Mouse (Mus musculus) limb, embryonic 15.5 days (tissue): ENCODE measurements at regions not wholly inside any gene's neighbourhood (a gene's known extent, or its start where the extent isn't known, plus 50 kb on each side); places are given as distances from the start of the nearest gene placed in this dataset.
A peak's percentile ranks its signal among the peaks of the same experiment; 100 is the strongest.

Source experiments
- ATAC-seq: fragments of 200-750 bp; cut with Nextera tagmentation; 2 replicates; pipeline ENCODE4 v1.8.0; 2017; ENCODE audit warnings: low read depth, moderate TSS enrichment; ENCODE audit not compliant: insufficient number of reproducible peaks, low FRiP score, low TSS enrichment
- H3K27ac ChIP-seq: fragments of 300-500 bp; sonication (generic); 2 replicates; pipeline ENCODE4 v1.5.1; 2015; ENCODE audit warnings: moderate library complexity, mild to moderate bottlenecking, inconsistent platforms
- H3K27me3 ChIP-seq: fragments of 300-500 bp; sonication (generic); 2 replicates; pipeline ENCODE4 v1.6.1; 2015; ENCODE audit warnings: inconsistent platforms
- H3K36me3 ChIP-seq: fragments of 300-500 bp; sonication (generic); 2 replicates; pipeline ENCODE4 v1.6.1; 2015; ENCODE audit warnings: inconsistent platforms
- H3K4me1 ChIP-seq: fragments of 300-500 bp; sonication (generic); 2 replicates; pipeline ENCODE4 v1.6.1; 2015; ENCODE audit warnings: inconsistent platforms
- H3K4me2 ChIP-seq: fragments of 300-500 bp; sonication (generic); 2 replicates; pipeline ENCODE4 v1.6.1; 2015; ENCODE audit warnings: mild to moderate bottlenecking, inconsistent platforms
- H3K4me3 ChIP-seq: fragments of 300-500 bp; sonication (generic); 2 replicates; pipeline ENCODE4 v1.5.1; 2015; ENCODE audit warnings: mild to moderate bottlenecking, inconsistent platforms
- H3K9ac ChIP-seq: fragments of 300-500 bp; sonication (generic); 2 replicates; pipeline ENCODE4 v1.6.1; 2015; ENCODE audit warnings: inconsistent platforms
- H3K9me3 ChIP-seq: fragments of 300-500 bp; sonication (generic); 2 replicates; pipeline ENCODE4 v1.6.1; 2016; ENCODE audit warnings: inconsistent platforms
- WGBS: fragments of 180-500 bp; shearing (Covaris S2); methylation state at CpG from one replicate; pipeline ENCODE4 v1.1.7; 2015; 5-methylcytosine and 5-hydroxymethylcytosine counted together

DNA sequence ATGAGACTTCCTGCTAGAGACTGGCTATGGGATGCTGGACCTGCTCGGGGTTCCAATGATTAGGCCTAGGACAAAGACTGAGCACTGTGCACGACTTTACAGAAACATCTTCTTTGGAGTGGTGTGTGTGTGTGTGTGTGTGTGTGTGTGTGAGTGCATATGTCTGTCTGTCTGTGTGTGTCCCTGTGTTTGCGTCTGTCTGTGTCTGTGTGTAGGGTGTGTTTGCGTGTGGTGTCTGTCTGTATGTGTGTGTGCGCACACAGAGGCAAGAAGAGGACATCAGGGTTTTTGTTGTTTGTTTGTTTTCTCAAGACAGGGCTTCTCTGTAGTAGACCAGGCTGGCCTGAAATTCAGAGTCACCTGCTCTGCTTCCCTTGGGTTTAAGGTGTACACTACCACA lies 51.9 kb upstream of the Slco4a1 start:
- no peaks in the 10 kb centered on the region for H3K9me3 ChIP-seq
- H3K27me3 ChIP-seq: no peaks in the 10 kb centered on the region
- H3K4me2 ChIP-seq: no peak overlapping the region
- no peak overlapping the region for H3K27ac ChIP-seq
- H3K4me1 ChIP-seq: no peaks in the 10 kb centered on the region
- H3K9ac ChIP-seq: no peak overlapping the region
- no peak overlapping the region for H3K4me3 ChIP-seq
- no peaks in the 10 kb centered on the region for H3K36me3 ChIP-seq
- no peak for ATAC-seq
- WGBS: 84% methylated on average over 5 of the region's 5 CpGs

DNA sequence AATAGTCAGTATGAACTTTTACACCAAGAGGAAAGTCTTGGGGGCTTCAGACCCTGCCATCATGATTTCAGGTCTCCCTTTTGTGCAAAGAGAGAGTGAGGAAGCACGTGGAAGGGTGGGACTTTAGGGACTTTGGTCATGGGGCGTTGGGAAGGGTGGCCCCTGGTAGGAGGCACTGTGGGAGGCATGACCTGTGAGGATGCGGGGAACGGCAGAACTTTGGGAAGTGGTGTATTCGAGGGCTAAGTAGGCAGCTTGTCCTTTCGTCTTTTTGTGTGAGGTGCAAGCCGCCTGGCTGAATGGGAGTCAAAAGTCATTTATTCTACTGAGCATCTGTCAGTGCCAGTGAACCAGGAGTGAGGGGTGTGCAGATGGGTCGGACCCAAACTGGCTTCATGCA lies 52.4 kb upstream of the Slco4a1 start:
- no peak overlapping the region for H3K27ac ChIP-seq
- H3K4me3 ChIP-seq: no peak overlapping the region
- H3K4me2 ChIP-seq: no peak overlapping the region
- H3K9ac ChIP-seq: no peak overlapping the region
- no peaks in the 10 kb centered on the region for H3K4me1 ChIP-seq
- WGBS: 64% methylated on average over 8 of the region's 8 CpGs
- H3K9me3 ChIP-seq: no peaks in the 10 kb centered on the region
- H3K27me3 ChIP-seq: no peaks in the 10 kb centered on the region
- no peaks in the 10 kb centered on the region for H3K36me3 ChIP-seq
- ATAC-seq: no peak

DNA sequence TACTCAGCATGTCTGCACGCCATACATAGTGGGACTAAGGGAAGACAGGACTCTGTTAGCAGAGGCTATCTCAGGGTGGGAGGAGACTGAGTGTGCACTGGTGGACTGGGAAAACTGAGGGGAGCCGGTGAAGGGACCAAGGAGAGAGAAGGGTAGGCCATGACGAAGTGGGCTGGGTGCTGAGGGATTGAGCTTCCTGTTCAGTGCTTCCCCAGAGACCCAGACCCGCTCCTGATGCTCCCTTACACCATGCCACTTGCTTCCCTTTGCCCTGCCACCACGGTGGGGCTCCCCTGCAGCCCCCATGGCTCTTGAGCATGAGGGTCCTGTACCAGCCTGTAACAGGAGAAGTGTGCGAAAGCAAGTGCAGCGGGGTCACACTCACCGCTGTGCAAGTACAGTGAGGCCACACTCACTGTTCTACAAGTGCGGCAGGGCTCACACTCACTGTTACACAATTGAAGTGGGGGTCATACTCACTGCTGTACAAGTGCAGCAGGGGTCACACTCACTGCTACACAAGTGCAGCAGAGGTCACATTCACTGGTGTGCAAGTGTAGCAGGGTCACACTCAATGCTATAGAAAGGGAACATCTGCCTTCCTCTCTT lies 53.1 kb upstream of the Slco4a1 start:
- no peaks in the 10 kb centered on the region for H3K27me3 ChIP-seq
- 74% methylated on average over 9 of the region's 9 CpGs for WGBS
- ATAC-seq: no peak

GRCm38 (mm10) chr2:180402433-180402832 lies 53.6 kb upstream of the Slco4a1 start:
- Histone ChIP-seq H3K4me3 (no peak overlapping the region), H3K4me2 (no peak overlapping the region), H3K9ac (no peak overlapping the region), H3K4me1 (no peaks in the 10 kb centered on the region), H3K27ac (no peak overlapping the region), H3K9me3 (no peaks in the 10 kb centered on the region), H3K36me3 (no peaks in the 10 kb centered on the region), H3K27me3 (no peaks in the 10 kb centered on the region)
- 77% methylated on average over 4 of the region's 4 CpGs for WGBS
- no peak for ATAC-seq

More for the DNA sequence above, 53.1 kb upstream of the Slco4a1 start:
- no peaks in the 10 kb centered on the region for H3K9me3 ChIP-seq
- H3K4me1 ChIP-seq: no peaks in the 10 kb centered on the region
- H3K27ac ChIP-seq: no peak overlapping the region
- no peak overlapping the region for H3K4me2 ChIP-seq
- H3K36me3 ChIP-seq: no peaks in the 10 kb centered on the region
- H3K4me3 ChIP-seq: no peak overlapping the region
- no peak overlapping the region for H3K9ac ChIP-seq

DNA sequence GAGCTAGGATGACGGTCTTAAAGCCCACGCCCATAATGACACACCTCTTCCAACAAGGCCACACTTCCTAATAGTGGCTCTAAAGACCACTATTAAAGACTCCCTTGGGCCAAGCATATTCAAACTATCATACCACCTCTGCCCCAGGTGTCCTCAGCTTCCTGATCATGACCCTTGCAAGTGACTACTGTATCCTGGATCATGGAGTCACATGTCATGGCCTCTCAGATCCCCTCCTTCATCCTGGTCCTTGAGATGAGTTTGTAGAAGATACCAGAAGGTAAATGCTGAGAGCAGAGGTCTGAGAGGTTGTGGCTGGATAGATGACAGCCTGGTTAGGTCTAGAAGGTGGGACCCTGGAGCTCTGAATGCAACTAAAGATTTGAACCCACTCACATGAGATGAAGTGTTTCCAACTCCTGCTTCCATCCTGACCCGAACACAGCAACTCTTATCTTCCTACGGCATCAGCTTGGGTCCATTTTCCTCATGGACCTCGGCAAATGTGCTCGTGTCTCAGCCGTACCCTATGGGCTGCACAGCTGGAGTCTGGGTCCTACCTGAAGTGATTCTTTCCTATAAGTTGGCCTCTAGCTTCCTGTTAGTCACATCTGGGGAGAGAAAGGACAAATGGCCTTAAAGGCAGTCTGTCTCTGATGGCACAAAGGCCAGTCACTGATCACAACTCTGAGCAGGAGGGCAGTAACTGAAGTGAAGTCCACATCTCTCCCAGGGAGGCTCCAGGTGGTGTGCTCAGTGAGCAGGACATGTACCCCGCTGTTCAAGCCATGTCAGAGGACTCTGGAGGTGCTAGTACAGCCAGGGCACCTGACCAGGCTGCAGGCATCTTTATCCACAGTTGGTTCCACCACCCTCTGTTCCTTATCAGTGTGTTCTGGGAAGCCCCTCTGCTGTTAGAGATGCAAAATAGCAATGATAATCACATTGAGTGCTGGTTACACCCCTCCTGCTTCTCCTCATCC lies 54.3 kb upstream of the Slco4a1 start:
- Histone ChIP-seq H3K4me3 (no peak overlapping the region), H3K9ac (no peak overlapping the region), H3K27me3 (no peaks in the 10 kb centered on the region), H3K9me3 (no peaks in the 10 kb centered on the region), H3K27ac (no peak overlapping the region), H3K36me3 (no peaks in the 10 kb centered on the region), H3K4me1 (no peaks in the 10 kb centered on the region), H3K4me2 (no peak overlapping the region)
- no peak for ATAC-seq
- 82% methylated on average over 8 of the region's 8 CpGs for WGBS

- Histone ChIP-seq H3K27me3 (no peaks in the 10 kb centered on the region), H3K4me3 (no peak overlapping the region), H3K27ac (no peak overlapping the region), H3K4me2 (no peak overlapping the region), H3K9me3 (no peaks in the 10 kb centered on the region), H3K4me1 (no peaks in the 10 kb centered on the region), H3K9ac (no peak overlapping the region), H3K36me3 (no peaks in the 10 kb centered on the region)
- WGBS: 85% methylated on average over 5 of the region's 5 CpGs
- no peak for ATAC-seq
Observed at GRCm38 (mm10) chr2:180400514-180401019, 55.5 kb upstream of the Slco4a1 start.

GRCm38 (mm10) chr2:180399651-180400513 lies 56.2 kb upstream of the Slco4a1 start:
- 61% methylated on average over 8 of the region's 8 CpGs for WGBS
- no peaks in the 10 kb centered on the region for H3K36me3 ChIP-seq
- ATAC-seq: peak; percentile 35; the same call in 1 of the 2 replicates

GRCm38 (mm10) chr2:180398851-180399447 lies 57.1 kb upstream of the Slco4a1 start:
- Histone ChIP-seq H3K27ac (no peak overlapping the region), H3K36me3 (no peaks in the 10 kb centered on the region), H3K27me3 (no peaks in the 10 kb centered on the region), H3K9me3 (no peaks in the 10 kb centered on the region), H3K4me1 (no peaks in the 10 kb centered on the region), H3K4me2 (no peak overlapping the region), H3K4me3 (no peak overlapping the region), H3K9ac (no peak overlapping the region)
- 76% methylated on average over 6 of the region's 6 CpGs for WGBS
- ATAC-seq: no peak

More at GRCm38 (mm10) chr2:180399651-180400513, 56.2 kb upstream of the Slco4a1 start:
- Histone ChIP-seq H3K9ac (no peak overlapping the region), H3K4me3 (no peak overlapping the region), H3K27me3 (no peaks in the 10 kb centered on the region), H3K4me2 (no peak overlapping the region), H3K4me1 (no peaks in the 10 kb centered on the region), H3K9me3 (no peaks in the 10 kb centered on the region), H3K27ac (no peak overlapping the region)

GRCm38 (mm10) chr2:180398481-180398754 lies 57.6 kb upstream of the Slco4a1 start:
- H3K9ac ChIP-seq: no peak overlapping the region
- no peak overlapping the region for H3K27ac ChIP-seq
- ATAC-seq: no peak
- WGBS: 91% methylated on average over 4 of the region's 4 CpGs
- no peaks in the 10 kb centered on the region for H3K9me3 ChIP-seq
- no peaks in the 10 kb centered on the region for H3K36me3 ChIP-seq
- H3K4me1 ChIP-seq: no peaks in the 10 kb centered on the region
- H3K27me3 ChIP-seq: no peaks in the 10 kb centered on the region
- no peak overlapping the region for H3K4me3 ChIP-seq
- H3K4me2 ChIP-seq: no peak overlapping the region

- H3K4me2 ChIP-seq: no peak overlapping the region
- WGBS: 83% methylated on average over 11 of the region's 11 CpGs
Observed at GRCm38 (mm10) chr2:180397723-180398480, 58.1 kb upstream of the Slco4a1 start.

More at GRCm38 (mm10) chr2:180397723-180398480, 58.1 kb upstream of the Slco4a1 start:
- Histone ChIP-seq H3K36me3 (no peaks in the 10 kb centered on the region), H3K4me1 (no peaks in the 10 kb centered on the region), H3K27me3 (0 out of 2 replicates have a peak, but pooled peaks cover 2% of the 10 kb centered on the region), H3K4me3 (no peak overlapping the region), H3K27ac (no peak overlapping the region), H3K9ac (no peak overlapping the region), H3K9me3 (no peaks in the 10 kb centered on the region)
- ATAC-seq: no peak
